Mouse (Mus musculus) gastrocnemius, adult 18-20 months (tissue): ENCODE measurements around the gene Gm10118. TPM values are rescaled to one million over a fixed set of nuclear protein-coding genes. Genes with fewer than 3 reads are reported as not detected.
A peak's percentile ranks its signal among the peaks of the same experiment; 100 is the strongest.

Source experiments
- DNase-seq: peaks from one replicate; pipeline ENCODE4 v3.0.0; 2021; ENCODE audit warnings: low spot score
- long read RNA-seq, 2 experiments: library from polyadenylated mRNA; stranded (forward); transcript quantifications; one replicate each; pipeline ENCODE4 v2.0.0; 2021
- total RNA-seq, 2 experiments: library from RNA; stranded (reverse); gene quantifications; 2 replicates each; pipeline ENCODE4 v1.2.3; 2021

The Gm10118 gene
- not detected for total RNA-seq
- long read RNA-seq, experiment 1 = 0 reads
- long read RNA-seq, experiment 2, partial matches to known transcripts = 0 of 1 reads
- long read RNA-seq, experiment 2, other reads (novel, unspliced or antisense) = 0 of 1 reads

DNA sequence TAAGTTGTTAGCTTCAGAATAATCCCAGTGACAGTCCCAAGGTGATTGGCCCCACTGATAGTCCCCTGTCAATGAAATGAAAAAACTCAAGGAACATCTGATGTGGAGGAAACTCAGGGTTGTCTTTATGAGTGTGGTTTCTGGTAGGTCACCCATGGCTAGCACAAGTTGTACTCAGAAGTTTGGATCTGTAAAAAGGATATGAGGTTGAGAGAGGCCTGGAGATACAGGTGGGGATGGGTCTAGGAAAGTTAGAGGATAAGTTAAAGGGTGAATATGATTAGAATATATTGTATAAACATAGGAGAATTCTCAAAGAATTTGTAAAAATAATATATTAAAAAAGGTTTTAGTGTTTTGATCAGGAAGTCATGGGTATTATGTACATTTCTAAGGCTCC lies at the start of gene Gm10118:
Gm10118 (minus strand) TSS at position 101 of the 400 bp plus-strand sequence.
- DNase-seq = no peak

DNA sequence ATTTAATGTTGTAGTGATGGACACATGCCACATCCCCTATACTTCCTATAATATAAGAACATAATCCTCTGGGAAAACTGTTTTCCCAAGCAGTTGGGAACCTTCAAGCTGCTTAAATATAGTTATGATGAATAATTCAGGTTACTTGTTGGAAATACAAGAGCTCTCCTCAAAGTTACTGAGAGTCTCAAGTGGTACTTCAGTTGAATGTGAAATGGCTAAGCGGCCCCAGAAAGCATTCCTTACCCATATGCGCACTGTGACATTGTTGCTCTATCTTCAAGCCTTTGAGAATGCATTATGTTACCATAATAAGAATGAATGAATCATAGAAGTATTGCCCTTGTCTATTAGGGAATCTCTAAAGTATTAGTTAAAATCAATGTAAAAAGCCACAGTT lies 45.1 kb upstream of the Gm10118 start:
- DNase-seq = no peak

DNA sequence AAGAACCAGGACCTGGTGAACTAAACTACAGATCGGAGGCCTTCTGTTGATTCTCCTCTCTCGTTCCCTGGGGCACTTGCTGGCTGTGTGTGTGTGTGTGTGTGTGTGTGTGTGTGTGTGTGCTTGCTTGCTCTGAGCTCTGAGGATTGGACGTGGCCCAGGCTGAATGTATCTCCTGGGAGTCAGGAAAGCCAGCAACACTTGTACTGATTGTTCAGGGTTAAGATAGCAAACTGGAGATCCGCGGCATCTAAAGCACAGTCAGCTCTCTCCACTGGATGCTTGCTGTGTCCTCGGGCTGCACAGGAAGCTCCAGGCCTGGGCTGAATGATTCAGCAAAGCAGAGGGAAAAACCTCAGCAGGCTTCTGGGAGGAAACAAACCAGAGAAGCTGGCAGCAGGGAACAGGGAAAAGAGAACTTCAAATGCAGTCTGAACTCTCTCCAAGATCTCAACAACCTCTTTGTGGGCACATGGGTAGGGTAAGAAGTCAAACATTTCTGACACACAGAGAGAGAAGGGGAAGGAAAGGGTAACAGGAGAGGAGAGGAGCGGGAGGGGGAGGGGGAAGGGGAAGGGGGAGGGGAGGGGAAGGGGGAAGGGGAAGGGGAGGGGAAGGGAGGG lies 27.2 kb upstream of the Gm10118 start:
- DNase-seq = peak; percentile 61

DNA sequence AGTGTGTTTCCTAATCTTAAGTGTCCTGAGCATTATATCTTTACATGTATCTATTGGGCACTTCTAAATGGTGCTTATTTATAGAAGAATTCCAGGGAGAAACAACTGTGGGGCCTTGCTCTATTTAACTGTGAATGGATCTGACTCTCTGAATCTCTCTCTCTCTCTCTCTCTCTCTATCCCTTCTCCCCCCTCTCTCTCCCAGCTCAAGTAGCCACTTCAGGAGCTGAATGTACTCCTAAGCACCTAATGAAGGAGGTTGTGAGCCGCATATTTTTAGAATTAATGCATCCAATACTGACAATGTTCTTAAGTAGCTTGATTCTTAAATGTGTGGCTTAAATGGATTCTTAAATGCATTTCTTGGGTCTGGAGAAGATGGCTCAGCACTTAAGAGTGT lies 24.2 kb upstream of the Gm10118 start:
- no peak for DNase-seq

DNA sequence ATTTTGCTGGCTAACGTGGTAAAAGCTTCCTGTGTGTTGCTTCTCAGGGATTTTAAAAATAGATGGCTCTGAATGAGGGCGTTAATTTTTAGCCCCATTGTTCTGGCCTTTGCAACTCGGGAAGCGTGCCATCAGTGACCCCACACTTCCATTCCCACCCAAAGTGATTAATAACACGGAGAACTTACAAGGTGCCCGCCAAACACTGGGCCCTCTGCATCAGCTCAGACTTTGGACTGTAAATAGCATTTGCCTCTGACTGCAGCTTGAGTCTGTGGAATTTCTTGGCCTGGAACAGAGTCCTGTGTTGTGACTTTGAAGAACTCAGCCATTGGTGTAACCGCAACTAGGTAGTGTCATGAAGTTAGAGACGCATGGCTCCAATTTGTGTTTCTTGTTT lies 23.6 kb upstream of the Gm10118 start:
- DNase-seq = peak; percentile 14

DNA sequence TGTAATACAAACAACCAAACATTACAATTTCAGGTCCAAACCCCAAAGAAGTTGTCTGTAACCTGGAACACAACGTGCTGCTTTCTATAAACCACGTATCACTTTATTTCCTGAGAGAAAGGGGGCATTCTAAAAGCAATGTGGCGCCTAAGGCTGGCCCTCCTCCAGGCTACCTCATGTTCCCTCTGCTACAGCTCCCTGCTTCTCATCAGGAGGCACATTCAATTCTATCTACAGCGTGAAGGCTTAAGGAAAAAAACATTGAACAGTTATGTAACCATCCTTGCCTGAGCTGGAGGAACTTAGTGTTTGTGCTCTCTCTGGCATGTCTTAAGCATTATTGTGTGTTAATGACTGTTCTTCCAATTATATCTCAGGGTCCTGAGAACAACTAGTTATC lies 20.0 kb upstream of the Gm10118 start:
- no peak for DNase-seq

DNA sequence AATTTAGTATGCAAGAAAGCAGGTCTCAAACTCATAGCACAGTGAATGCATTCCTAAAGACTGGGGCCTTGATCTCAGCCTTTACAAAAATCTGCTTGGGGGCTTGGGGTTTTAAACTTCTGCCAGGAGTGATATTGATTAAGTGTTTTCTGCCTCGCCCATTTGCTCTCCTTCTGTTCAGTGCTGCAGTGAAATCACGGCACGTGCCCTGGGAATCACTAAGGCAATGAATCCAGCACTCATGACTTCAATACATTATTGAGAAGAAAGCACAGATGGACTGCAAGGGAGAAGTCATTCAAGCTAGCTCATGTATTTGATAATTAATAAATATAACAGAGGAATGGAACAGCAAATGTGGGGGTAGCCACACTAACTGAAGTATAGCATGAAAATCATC lies 18.3 kb upstream of the Gm10118 start:
- DNase-seq = no peak

DNA sequence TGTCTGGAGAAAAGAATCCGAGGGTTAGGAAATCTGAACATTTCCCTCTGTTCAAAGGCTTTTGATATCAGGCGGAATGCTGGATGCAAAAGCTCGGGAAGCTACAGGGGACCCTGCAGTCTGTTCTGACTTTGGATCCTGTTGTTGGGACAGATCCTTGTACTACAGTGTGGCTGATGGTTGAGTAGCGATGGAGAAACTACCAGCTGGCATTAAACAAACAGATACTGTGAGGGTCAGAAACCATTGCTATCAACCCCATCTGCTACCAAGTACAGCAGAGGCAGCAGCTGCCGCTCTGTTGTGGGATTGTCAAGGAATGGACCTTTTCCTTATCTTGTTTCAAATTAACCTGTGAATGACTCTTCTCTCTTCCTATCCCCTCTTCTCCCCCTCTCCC lies 6.7 kb upstream of the Gm10118 start:
- DNase-seq = no peak

DNA sequence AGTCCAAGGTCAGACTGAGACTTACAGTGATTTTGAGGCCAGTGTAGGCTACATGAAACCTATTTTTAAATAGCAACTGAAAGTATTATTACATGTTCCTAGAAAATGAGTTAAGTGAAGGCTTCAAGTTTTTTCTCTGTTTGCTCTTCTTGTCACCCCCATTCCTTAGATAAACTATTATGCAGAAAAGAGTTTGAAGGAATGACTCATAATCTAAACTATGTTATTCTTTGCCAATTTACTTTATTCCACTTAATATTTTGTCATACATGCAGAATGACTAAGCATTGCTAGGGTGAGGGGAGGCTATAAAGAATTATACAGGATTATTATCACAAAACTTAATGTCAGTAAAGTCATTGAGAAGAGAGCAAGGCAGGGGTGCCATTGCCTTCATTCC lies 18.4 kb downstream of the Gm10118 start:
- no peak for DNase-seq

DNA sequence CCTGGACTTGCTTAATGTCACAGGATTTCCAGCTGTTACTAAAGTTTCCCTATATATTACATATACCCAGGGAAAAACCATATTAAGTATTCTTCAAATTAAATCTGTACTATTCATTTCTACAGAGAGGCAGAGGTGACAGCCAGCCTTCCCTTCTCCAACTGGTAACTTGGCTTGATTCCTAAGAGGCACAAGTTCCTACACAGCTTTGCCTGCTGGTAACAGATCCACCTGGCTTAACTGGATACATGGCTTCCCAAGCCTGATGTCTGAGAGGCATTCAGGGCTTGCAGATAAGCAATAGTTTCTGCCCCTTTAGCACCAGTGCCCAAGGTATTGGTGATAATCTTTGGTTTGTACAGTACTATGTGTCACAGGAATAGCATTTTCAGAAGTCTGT lies 27.3 kb downstream of the Gm10118 start:
- no peak for DNase-seq

DNA sequence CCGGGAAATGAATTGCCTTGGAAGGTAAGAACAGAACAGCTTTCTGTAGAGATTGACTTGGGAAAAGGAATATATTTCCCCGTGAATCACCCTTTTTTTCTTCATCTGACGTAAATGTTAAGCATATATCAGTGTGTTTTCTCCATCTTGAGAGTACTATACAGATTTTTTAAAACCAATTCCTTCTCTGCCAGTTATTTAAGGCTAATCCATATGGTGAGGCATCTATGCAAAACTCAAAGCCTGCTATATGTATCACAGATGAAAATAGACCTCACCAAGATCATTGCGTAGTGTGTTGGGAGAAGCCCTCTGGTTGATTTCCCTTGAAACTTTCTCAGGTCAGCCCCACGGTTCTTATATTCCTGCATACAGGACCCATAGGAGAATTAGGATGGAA lies 32.6 kb downstream of the Gm10118 start:
- no peak for DNase-seq

DNA sequence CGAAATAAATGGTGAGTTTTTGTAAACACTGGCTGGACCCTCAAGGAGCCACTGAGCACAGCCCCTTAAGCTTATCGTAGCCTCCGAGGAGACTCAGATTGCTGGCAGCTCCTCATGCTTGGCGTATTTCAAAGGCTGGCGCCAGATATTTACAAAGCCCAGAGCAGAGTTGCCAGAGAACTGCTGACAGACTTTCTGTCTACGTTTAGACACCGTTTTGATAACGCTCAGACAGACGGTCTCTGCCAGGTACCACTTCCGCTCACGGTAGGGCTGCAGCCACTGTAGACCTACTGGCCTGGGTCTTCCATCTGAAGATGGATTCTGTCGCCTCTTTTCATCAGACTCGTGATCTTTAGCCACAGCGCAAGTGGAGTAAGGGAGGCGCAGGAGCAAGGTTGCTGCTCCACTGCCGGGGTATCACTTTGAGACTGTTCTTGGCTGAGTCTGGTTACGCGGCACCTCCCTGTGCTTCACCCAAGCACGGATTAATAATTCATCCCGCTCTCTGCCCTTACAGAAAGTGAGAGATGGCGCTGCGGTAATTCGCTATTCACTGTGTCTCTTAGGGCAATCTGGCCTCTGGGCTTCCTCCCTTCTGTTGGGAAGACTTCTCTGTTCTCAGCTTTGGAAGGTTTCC lies 40.7 kb downstream of the Gm10118 start:
- DNase-seq = no peak

DNA sequence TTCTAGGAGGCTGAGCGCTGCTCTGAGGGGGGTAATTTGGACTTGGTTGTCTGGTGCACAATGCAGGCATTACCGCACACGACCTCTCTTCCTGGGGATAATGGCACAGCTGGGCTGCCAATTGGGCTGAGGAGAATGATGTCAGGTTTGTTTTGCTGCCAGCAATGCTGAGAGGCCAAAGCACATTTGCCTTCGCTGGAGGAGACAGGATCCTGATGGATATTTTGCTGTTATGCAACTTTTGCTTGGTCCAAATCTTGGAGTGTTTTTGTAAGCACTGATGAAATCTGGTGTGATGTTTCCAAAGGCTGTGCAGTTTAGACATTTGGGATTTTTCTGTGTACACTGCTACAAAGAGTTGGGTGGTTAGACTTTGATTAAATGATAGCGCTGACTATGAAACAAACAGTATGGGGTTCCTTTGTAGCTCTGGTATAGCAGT lies 46.8 kb downstream of the Gm10118 start:
- peak; percentile 73 for DNase-seq

Other genes starting within 250 kb of the Gm10118 start
- under 1 TPM; 0.43 TPM for gene Lrrtm3, start 162.8 kb upstream of the Gm10118 start, total RNA-seq